ENCODE assay signal across 7 mouse cellular contexts in genomic region chr2:166996533-166996894, GRCm38 (mm10). TPM values are rescaled to one million over a fixed set of nuclear protein-coding genes. Genes with fewer than 3 reads are reported as not detected.
DNase-seq lines count a peak whose midpoint lies in the region; ATAC-seq and TF ChIP-seq lines count a peak whose summit lies in the region.

No protein-coding gene starts in this region.

- H3K4me3 ChIP-seq in megakaryocyte, embryonic 14.5 days (replicated peaks): peak overlapping the region; percentile 97
- H3K4me3 ChIP-seq in limb, embryonic 14.5 days (replicated peaks; ENCODE audit: low read length): peak overlapping the region; percentile 97
- H3K4me3 ChIP-seq in stomach, embryonic 16.5 days (replicated peaks; ENCODE audit: low read length): peak overlapping the region; percentile 91

- no peak; the same call in 1 of the 2 replicates for ATAC-seq in megakaryocyte, adult 5-6 weeks (ENCODE audit: poor library complexity, severe bottlenecking)
- ATAC-seq in erythroid progenitor cell, adult 5-6 weeks (replicated peaks; ENCODE audit: low FRiP score, poor library complexity, severe bottlenecking): peak; percentile 39
- ATAC-seq in limb, embryonic 14.5 days (ENCODE audit: low FRiP score, low read depth): 0 out of 2 replicates have a peak, but pooled peaks have one; percentile 21
- ATAC-seq in stomach, embryonic 16.5 days (ENCODE audit: insufficient read depth, low FRiP score): peak; percentile 7; the same call in 1 of the 2 replicates

- H3K9me3 ChIP-seq in megakaryocyte, embryonic 14.5 days: no peaks in the 10 kb centered on the region
- no peaks in the 10 kb centered on the region for H3K9me3 ChIP-seq in limb, embryonic 14.5 days (ENCODE audit: control insufficient read depth, low read length)
- H3K9me3 ChIP-seq in stomach, embryonic 16.5 days (replicated peaks; ENCODE audit: control insufficient read depth, low read length): no peaks in the 10 kb centered on the region

- peak overlapping the region; percentile 62 for H3K9ac ChIP-seq in limb, embryonic 14.5 days (ENCODE audit: low read depth, low read length, severe bottlenecking)
- peak overlapping the region; percentile 74 for H3K9ac ChIP-seq in stomach, embryonic 16.5 days (ENCODE audit: low read length)

- 38% methylated on average over 8 of the region's 8 CpGs for WGBS in limb, embryonic 14.5 days
- WGBS in stomach, embryonic 16.5 days: 39% methylated on average over 8 of the region's 8 CpGs

- H3K27me3 ChIP-seq in megakaryocyte, embryonic 14.5 days (replicated peaks): peaks cover 3% of the 10 kb centered on the region
- H3K27me3 ChIP-seq in limb, embryonic 14.5 days (ENCODE audit: control insufficient read depth, insufficient read depth, low read length): no peaks in the 10 kb centered on the region
- no peaks in the 10 kb centered on the region for H3K27me3 ChIP-seq in stomach, embryonic 16.5 days (ENCODE audit: control insufficient read depth, insufficient read depth, low read length)

- H3K36me3 ChIP-seq in megakaryocyte, embryonic 14.5 days (replicated peaks; ENCODE audit: low read length): no peaks in the 10 kb centered on the region
- no peaks in the 10 kb centered on the region for H3K36me3 ChIP-seq in limb, embryonic 14.5 days (ENCODE audit: control insufficient read depth, insufficient read depth, low read length)
- H3K36me3 ChIP-seq in stomach, embryonic 16.5 days (ENCODE audit: control insufficient read depth, insufficient read depth, low read length): no peaks in the 10 kb centered on the region

- H3K4me1 ChIP-seq in megakaryocyte, embryonic 14.5 days: peaks cover 54% of the 10 kb centered on the region
- peaks cover 34% of the 10 kb centered on the region for H3K4me1 ChIP-seq in limb, embryonic 14.5 days (ENCODE audit: control insufficient read depth, insufficient read depth, low read length)
- peaks cover 25% of the 10 kb centered on the region for H3K4me1 ChIP-seq in stomach, embryonic 16.5 days (ENCODE audit: control insufficient read depth, insufficient read depth, low read length)

- DNase-seq in limb, embryonic 14.5 days (ENCODE audit: low spot score): no peak
- DNase-seq in right cerebral cortex, postnatal 14 days: no peak
- no peak for DNase-seq in thymus, postnatal 4 days

- no peak for TF ChIP-seq POLR2A in limb, embryonic 14.5 days (IDR thresholded peaks at IDR 0.05; ENCODE audit: borderline replicate concordance, extremely low read depth, insufficient read depth, insufficient read length)

- peak overlapping the region; percentile 99 for H3K27ac ChIP-seq in limb, embryonic 14.5 days (replicated peaks; ENCODE audit: low read depth, low read length)
- peak overlapping the region; percentile 76 for H3K27ac ChIP-seq in stomach, embryonic 16.5 days (ENCODE audit: low read length)

- peak overlapping the region; percentile 87 for H3K4me2 ChIP-seq in limb, embryonic 14.5 days (replicated peaks; ENCODE audit: low read depth, low read length, severe bottlenecking)
- peak overlapping the region; percentile 60 for H3K4me2 ChIP-seq in stomach, embryonic 16.5 days (ENCODE audit: low read depth, low read length)

RNA-seq across cellular contexts. Expression of gene Stau1, which starts 0.4 kb away (rescaled TPM):
- polyA plus RNA-seq in megakaryocyte, embryonic 14.5 days (2012; ENCODE audit: insufficient read depth, low replicate concordance): 10.0 and 13.2 TPM in 2 replicates
- total RNA-seq in megakaryocyte, adult 5-6 weeks (2015): 28.5 and 36.0 TPM in 2 replicates
- total RNA-seq in megakaryocyte, adult 5-6 weeks (2017): 28.9 and 32.6 TPM in 2 replicates
- 25.2 and 42.5 TPM in 2 replicates for total RNA-seq in erythroid progenitor cell, adult 5-6 weeks (2015; ENCODE audit: low replicate concordance)
- 47.6 and 55.7 TPM in 2 replicates for total RNA-seq in erythroid progenitor cell, adult 5-6 weeks (2017; ENCODE audit: low replicate concordance)
- 64.0 and 71.4 TPM in 2 replicates for polyA plus RNA-seq in limb, embryonic 14.5 days (2012; rRNA removed)
- polyA plus RNA-seq in limb, embryonic 14.5 days (2014; fragmentation: Nextera tagmentation; extraction: Ambion mirVana): 88.8 and 96.5 TPM in 2 replicates
- 76.1 and 83.3 TPM in 2 replicates for polyA plus RNA-seq in stomach, embryonic 16.5 days (2015; fragmentation: Nextera tagmentation; extraction: Ambion mirVana)

RNA-seq across cellular contexts. Expression of gene Ddx27, which starts 18.5 kb away (rescaled TPM):
- 26.6 and 26.8 TPM in 2 replicates for polyA plus RNA-seq in megakaryocyte, embryonic 14.5 days (2012; ENCODE audit: insufficient read depth, low replicate concordance)
- total RNA-seq in megakaryocyte, adult 5-6 weeks (2015): 14.5 and 15.3 TPM in 2 replicates
- total RNA-seq in megakaryocyte, adult 5-6 weeks (2017): 48.1 and 50.4 TPM in 2 replicates
- total RNA-seq in erythroid progenitor cell, adult 5-6 weeks (2015; ENCODE audit: low replicate concordance): 31.4 and 35.6 TPM in 2 replicates
- total RNA-seq in erythroid progenitor cell, adult 5-6 weeks (2017; ENCODE audit: low replicate concordance): 44.6 and 49.5 TPM in 2 replicates
- 45.2 and 50.2 TPM in 2 replicates for polyA plus RNA-seq in limb, embryonic 14.5 days (2012; rRNA removed)
- 36.5 and 39.2 TPM in 2 replicates for polyA plus RNA-seq in limb, embryonic 14.5 days (2014; fragmentation: Nextera tagmentation; extraction: Ambion mirVana)
- 45.8 and 46.0 TPM in 2 replicates for polyA plus RNA-seq in stomach, embryonic 16.5 days (2015; fragmentation: Nextera tagmentation; extraction: Ambion mirVana)
